Mouse (Mus musculus) cerebellum, adult (tissue): ENCODE measurements around the gene Serp2.

Experiments used
- ATAC-seq: cut with Nextera tagmentation; 2 replicates; pipeline ENCODE4 v1.9.2; 2017; ENCODE audit warnings: mild to moderate bottlenecking, moderate library complexity, mixed read lengths; ENCODE audit not compliant: insufficient number of reproducible peaks, low FRiP score, low TSS enrichment

Gene Serp2

DNA sequence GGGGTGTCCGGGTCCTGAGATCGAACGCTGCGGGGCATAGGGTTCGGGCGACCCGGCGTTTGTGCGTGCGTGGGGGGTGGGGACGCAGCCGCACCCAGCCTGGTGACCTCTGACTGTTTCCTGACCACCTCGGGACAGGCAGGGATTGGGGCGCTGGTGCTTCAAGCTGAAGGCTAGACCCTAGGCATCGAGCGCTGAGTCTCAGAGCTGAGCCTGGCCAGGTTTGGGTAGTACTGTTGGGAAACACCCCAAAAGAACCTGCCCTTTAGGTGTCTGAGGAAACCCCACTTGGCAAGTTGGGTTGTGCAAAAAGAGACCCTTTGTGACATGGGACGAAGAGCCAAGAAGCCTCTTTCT is at the start of gene Serp2:
Gene Serp2, minus strand, starts transcription at position 38 of the 357 bp plus-strand sequence.
- peak; percentile 54 for ATAC-seq

- ATAC-seq, result no peak
Observed at GRCm38 (mm10) chr14:76605931-76606534, 49.3 kb upstream of the Serp2 start.

- ATAC-seq, result no peak
Observed at GRCm38 (mm10) chr14:76604012-76604411, 47.3 kb upstream of the Serp2 start.

GRCm38 (mm10) chr14:76601654-76602053 is 45.0 kb upstream of the Serp2 start:
- ATAC-seq, result peak; percentile 27; the same call in 1 of the 2 replicates

GRCm38 (mm10) chr14:76600391-76600790 is 43.7 kb upstream of the Serp2 start:
- ATAC-seq, result no peak

DNA sequence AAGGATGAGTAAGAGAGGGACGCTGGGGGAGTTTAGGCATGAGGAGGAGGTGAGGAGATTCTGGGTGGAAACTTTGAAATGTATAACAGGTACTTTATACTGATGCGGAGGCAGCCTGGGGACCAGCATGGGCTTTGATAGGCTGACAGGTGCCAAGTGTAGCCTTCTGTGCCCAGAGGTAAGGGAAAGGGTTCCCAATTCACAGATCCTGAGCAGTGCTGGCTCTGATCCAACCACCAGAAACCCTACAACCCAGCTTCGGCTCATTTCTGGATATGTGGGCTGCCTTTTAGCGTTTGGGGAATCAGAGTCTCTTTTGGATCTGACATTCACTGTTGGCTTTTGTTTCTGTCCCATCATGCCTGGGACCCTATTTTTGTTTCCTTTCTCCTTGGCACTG is 43.0 kb upstream of the Serp2 start:
- ATAC-seq, result no peak

GRCm38 (mm10) chr14:76598518-76599216 is 42.0 kb upstream of the Serp2 start:
- peak; percentile 85 for ATAC-seq

DNA sequence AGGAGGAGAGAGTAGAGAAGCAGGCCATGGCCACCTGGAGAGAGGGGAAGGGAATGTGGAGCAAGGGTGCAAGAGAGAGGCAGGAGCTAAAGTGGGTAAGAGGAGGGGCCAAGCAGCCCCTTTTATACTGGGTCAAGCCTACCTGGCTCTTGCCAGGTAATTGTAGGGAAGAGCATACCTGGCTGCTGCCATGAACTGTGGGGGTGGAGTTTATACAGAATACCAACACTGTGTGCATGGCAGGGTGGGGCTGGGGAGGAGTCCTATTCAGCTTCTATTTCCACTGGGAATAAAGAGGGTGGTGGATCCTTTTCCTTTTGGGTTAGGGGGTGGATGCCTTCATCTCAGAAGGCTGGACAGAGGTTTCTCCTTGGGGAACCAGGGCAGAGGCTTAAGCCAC is 41.1 kb upstream of the Serp2 start:
- no peak for ATAC-seq

DNA sequence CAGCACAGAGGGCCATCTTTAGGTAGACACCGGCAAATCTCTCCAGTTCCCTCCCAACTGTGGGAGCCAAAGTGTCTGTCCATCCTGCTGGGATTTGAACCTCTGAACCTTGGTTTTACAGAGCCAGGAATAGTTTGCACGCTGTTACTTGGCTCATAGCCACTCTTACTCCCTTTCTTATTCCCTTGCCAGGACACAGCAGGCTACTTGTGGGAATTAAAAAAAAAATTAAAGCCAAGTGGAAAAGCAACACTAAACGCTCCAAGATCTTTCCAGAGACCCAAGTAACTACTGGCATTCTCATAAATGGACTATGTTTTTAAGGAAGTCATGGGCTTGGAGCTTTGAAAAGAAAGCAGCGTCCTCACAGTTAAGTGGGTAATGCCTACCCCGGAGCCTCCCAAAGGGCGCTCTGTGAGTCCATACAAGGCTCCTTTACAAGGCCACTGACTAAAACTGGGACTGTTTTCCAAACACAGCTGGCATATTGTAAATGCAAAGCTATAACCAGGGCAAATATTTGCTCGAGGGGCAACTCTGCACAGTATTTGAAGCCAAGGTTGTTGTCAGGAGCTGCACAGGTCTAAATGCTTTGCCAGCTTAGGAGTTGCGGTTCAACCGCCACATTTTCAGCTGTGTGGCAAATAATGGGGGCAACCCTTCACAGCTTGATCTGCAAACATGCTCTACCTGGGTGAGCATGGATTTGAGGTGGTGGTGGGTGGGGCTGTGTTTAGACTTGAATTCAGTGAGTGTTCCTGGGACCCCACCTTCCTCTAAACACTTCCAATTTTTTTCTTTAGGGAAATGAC is 38.6 kb upstream of the Serp2 start:
- no peak for ATAC-seq

DNA sequence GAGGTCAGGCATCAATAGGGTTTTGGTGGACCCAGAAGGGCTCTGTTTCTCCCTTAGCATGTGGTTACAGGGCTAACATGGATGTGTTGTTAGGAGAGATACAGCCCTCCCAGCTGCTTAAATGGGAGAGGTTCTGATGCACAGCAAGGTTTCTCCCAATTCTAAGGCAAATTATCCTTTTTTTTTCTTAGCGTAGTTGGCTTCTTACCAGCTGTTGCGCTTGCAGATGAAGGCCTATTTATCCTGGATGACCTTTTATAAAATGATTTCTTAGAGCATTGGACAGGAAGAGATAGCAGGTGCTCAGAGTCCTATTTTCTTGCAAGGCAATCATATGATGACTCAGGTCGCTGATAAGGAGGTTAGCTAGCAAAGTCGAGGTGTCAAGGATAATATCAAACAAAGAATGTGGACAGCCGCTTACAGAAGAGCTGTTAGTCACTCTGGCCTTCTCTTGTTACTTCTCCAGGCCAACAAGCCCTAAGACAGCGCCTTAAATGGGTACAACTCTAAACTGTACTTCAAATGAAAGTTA is 37.7 kb upstream of the Serp2 start:
- no peak for ATAC-seq

DNA sequence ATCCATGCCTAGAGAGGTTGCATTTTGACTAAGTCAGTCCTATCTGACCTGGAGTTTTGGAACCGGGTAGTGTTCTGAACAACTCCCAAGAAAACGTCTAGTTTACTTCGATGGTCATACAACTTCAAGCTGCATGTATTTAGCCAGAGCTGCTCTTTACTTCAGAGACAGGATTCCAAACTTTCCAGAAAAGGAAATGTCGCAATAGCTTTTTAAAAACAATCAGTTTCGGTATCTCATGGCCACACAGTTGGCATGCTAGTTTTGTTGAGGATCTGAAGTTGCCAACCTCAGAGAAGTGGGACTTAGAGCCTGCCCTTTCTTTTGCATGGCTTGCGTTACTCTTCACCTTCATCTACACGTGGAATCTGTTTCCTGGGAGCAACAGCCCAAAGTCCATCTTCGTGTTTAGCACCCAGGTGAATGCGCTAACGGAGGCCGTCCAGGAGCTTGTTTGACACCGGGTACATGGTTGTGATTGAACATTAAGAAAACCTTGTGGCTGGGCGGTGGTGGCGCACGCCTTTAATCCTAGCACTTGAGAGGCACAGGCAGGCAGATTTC is 37.0 kb upstream of the Serp2 start:
- no peak for ATAC-seq

GRCm38 (mm10) chr14:76592721-76593120 is 36.0 kb upstream of the Serp2 start:
- ATAC-seq, result no peak

DNA sequence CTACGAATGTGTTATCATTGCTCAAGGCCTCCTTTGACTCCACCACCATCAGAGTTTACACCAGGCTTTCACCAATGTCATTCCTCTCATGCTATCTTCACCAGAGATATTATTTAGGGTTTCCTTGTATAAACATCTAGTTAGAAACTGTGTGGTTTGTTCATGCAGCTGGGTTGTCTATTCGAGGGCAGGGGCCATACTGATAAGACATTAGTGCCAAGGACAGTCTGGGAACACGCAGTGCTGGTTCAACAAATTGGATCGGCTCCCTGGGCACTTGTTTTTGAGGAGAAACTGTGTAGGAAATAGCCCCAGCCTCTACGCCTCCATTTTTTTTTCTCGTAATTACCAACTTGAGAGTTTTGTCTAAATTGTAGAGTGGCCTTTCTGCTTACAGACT is 35.4 kb upstream of the Serp2 start:
- no peak for ATAC-seq

- ATAC-seq, result no peak
Observed at GRCm38 (mm10) chr14:76590134-76590533, 33.4 kb upstream of the Serp2 start.

GRCm38 (mm10) chr14:76589671-76590070 is 33.0 kb upstream of the Serp2 start:
- no peak for ATAC-seq

- no peak for ATAC-seq
Observed at GRCm38 (mm10) chr14:76585831-76586405, 29.2 kb upstream of the Serp2 start.

DNA sequence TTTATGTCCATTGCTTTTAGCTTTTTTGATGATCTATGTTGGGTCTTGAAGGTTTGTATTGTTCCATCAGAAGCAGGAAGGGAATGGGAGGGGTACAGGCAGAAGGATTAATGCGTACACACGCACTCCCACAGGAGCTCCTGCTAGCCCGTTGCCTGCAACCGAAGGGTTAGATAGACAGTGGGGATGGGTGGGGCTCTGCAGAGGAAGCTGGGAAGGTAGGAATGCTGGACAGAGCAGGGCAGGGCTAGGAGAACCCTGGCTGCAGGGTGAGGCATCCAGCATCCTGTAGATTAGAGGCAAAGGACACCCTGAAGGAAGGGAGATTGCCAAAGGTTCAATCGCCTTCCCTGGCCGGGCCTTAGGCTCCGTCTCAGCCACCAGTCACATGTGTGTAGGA is 27.3 kb upstream of the Serp2 start:
- no peak for ATAC-seq

GRCm38 (mm10) chr14:76581974-76582922 is 25.6 kb upstream of the Serp2 start:
- ATAC-seq, result no peak

- peak; percentile 31; the same call in 1 of the 2 replicates for ATAC-seq
Observed at GRCm38 (mm10) chr14:76579660-76580061, 23.0 kb upstream of the Serp2 start.
